Mouse (Mus musculus) thymus, postnatal 10 days (tissue): Measurements from ENCODE around the gene Olfr1080.
"Not testable (repeated sequence)": the region's sequence is repeated elsewhere in the genome, so short reads cannot be mapped to it uniquely, and the experiment has no call there.

Experiments
- DNase-seq, 2 experiments: peaks; one replicate each; pipeline ENCODE4 v3.0.0; 2021; ENCODE audit warnings: low spot score in 2 of 2

Olfr1080 gene

GRCm38 (mm10) chr2:86558135-86558534, at the start of gene Olfr1080:
Olfr1080 (minus strand) TSS chr2:86558235.
- DNase-seq: not testable (repeated sequence)

DNA sequence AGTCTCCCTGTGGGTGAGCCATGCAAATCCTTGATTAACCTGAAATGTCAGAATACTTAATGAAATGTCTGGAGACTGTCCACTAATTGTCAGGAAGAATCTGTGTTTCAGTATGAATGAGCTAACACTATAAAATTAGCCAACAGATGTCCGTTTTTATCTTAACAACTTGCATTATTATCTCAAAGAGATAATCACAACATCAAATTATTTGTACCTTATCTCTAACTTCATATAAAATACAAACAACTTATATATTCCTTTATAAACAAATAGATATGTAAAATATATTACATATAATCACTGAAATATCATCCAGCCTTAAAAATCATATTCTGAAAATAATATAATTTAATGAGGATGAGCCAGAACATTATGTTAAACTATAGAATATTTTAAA, 40.8 kb upstream of the Olfr1080 start, which contains the start of gene Olfr1082:
Gene Olfr1082, minus strand, starts transcription at position 101 of the 400 bp plus-strand sequence.
- not testable (repeated sequence) for DNase-seq

GRCm38 (mm10) chr2:86542380-86542779, 15.7 kb downstream of the Olfr1080 start, which contains the start of gene Olfr1079:
Olfr1079 (minus strand) TSS chr2:86542480.
- no peak for DNase-seq

GRCm38 (mm10) chr2:86530991-86531390, 27.0 kb downstream of the Olfr1080 start:
- no peak for DNase-seq

DNA sequence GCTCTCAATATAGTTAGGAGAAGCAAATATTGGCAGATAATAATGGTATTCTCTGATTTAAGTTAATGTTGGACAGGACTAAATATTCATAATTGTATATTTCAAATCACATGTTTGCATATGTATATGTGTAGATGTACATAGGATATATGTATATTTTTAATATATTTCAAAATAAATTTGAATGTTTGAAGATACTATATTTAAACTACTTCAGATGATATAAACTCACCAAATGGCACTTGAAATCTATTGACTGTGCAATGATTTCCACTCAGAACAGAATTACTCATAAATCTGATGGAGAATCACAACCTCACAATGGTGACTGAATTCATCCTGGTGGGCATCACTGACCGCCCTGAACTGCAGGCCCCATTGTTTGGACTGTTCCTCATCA, 49.9 kb downstream of the Olfr1080 start, which contains the start of gene Olfr1076:
Gene Olfr1076, plus strand, starts transcription at position 301 of the 400 bp plus-strand sequence.
- DNase-seq: no peak
